Mouse (Mus musculus) ES-E14 (cell line): ENCODE results near the gene Tchh.

Experiments
- CHD2 ChIP-seq: IDR thresholded peaks from 2 replicates; pipeline ENCODE4 v1.6.1; 2014; ENCODE audit warnings: mild to moderate bottlenecking, low read depth, low read length, inconsistent platforms
- HCFC1 ChIP-seq: IDR thresholded peaks from 2 replicates; pipeline ENCODE4 v1.6.1; 2012; ENCODE audit warnings: low read length, inconsistent platforms, borderline replicate concordance; ENCODE audit not compliant: insufficient read depth
- MAFK ChIP-seq: IDR thresholded peaks from 2 replicates; pipeline ENCODE4 v1.6.1; 2014; ENCODE audit warnings: mild to moderate bottlenecking, low read depth, low read length, inconsistent platforms; ENCODE audit not compliant: insufficient read depth
- ZC3H11A ChIP-seq: IDR thresholded peaks from 2 replicates; pipeline ENCODE4 v1.6.1; 2012; ENCODE audit warnings: low read depth, mild to moderate bottlenecking, inconsistent platforms, low read length, borderline replicate concordance
- ZNF384 ChIP-seq: IDR thresholded peaks from 2 replicates; pipeline ENCODE4 v1.6.1; 2012; ENCODE audit warnings: low read depth, low read length, inconsistent platforms

DNA sequence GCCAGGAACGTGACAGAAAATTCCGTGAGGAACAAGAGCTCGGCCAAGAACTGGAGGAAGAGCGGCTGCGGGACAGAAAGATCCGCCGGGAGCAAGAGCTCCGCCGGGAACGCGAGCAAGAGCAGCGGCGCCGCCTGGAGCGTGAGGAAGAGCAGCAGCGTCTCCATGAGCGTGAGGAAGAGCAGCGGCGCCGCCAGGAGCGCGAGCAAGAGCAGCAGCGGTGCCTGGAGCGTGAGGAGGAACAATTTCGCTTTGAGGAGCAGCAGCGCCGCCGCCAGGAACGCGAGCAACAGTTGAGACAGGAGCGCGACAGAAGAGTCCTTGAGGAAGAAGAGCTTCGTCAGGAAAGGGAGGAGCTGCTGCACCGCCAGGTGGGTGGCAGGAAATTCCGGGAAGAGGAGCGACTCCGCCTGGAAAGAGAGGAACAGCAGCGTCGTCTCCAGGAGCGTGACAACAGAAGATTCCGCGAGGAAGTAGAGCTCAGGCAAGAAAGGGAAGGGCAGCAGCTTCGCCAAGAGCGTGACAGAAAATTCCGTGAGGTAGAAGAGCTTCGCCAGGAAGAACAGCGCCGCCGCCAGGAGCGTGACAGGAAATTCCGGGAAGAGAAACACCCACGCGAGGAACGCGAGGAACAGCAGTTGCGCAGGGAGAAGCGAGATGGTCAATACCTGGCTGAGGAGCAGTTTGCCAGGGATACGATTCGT is 5.2 kb downstream of the Tchh start:
- TF ChIP-seq CHD2 (no peak), ZC3H11A (no peak), MAFK (no peak), ZNF384 (no peak), HCFC1 (no peak)
